Mouse (Mus musculus) liver, postnatal 0 days (tissue): Measurements from ENCODE around the gene Por.

Experiments used
- CTCF ChIP-seq: sonication (generic); IDR thresholded peaks from 2 replicates; pipeline ENCODE4 v1.5.1; 2016; ENCODE audit warnings: antibody characterized with exemption, low read depth
- EP300 ChIP-seq: IDR thresholded peaks from 2 replicates; pipeline ENCODE4 v1.6.1; 2016; ENCODE audit warnings: antibody characterized with exemption, low read depth, mild to moderate bottlenecking

GRCm38 (mm10) chr5:135628916-135629315, 40.9 kb upstream of the Por start:
- no peak for TF ChIP-seq CTCF
- no peak for TF ChIP-seq EP300
